Mouse (Mus musculus) forebrain, embryonic 15.5 days (tissue): ENCODE measurements around the gene H1foo. TPM values are rescaled to one million over a fixed set of nuclear protein-coding genes. Genes with fewer than 3 reads are reported as not detected.

Experiments used
- ATAC-seq: fragments of 200-750 bp; cut with Nextera tagmentation; replicated peaks from 2 replicates; pipeline ENCODE4 v1.8.0; 2017; ENCODE audit warnings: mild to moderate bottlenecking, moderate TSS enrichment, moderate library complexity
- H3K27ac ChIP-seq: fragments of 300-500 bp; sonication (generic); replicated peaks from 2 replicates; pipeline ENCODE4 v1.5.1; 2015; ENCODE audit warnings: mild to moderate bottlenecking, inconsistent platforms
- H3K27me3 ChIP-seq: fragments of 300-500 bp; sonication (generic); 2 replicates; pipeline ENCODE4 v1.6.1; 2015; ENCODE audit warnings: inconsistent platforms
- H3K36me3 ChIP-seq: fragments of 300-500 bp; sonication (generic); 2 replicates; pipeline ENCODE4 v1.6.1; 2015; ENCODE audit warnings: mild to moderate bottlenecking, inconsistent platforms
- H3K4me1 ChIP-seq: fragments of 300-500 bp; sonication (generic); 2 replicates; pipeline ENCODE4 v1.6.1; 2015; ENCODE audit warnings: inconsistent platforms
- H3K4me2 ChIP-seq: fragments of 300-500 bp; sonication (generic); replicated peaks from 2 replicates; pipeline ENCODE4 v1.6.1; 2015; ENCODE audit warnings: mild to moderate bottlenecking, inconsistent platforms
- H3K4me3 ChIP-seq: fragments of 300-500 bp; sonication (generic); 2 replicates; pipeline ENCODE4 v1.5.1; 2015; ENCODE audit warnings: mild to moderate bottlenecking, inconsistent platforms
- H3K9ac ChIP-seq: fragments of 300-500 bp; sonication (generic); replicated peaks from 2 replicates; pipeline ENCODE4 v1.6.1; 2015; ENCODE audit warnings: mild to moderate bottlenecking, inconsistent platforms
- H3K9me3 ChIP-seq: fragments of 300-500 bp; sonication (generic); 2 replicates; pipeline ENCODE4 v1.6.1; 2016; ENCODE audit warnings: inconsistent platforms
- WGBS: fragments of 180-500 bp; shearing (Covaris S2); methylation state at CpG from one replicate; pipeline ENCODE4 v1.1.7; 2015; ENCODE audit warnings: mixed read lengths; 5-methylcytosine and 5-hydroxymethylcytosine counted together
- polyA plus RNA-seq: library from polyadenylated mRNA; unstranded; fragments of >200 nt; fragmentation: Nextera tagmentation; extraction: Ambion mirVana; gene quantifications from 2 replicates; pipeline ENCODE4 v1.2.1, GENCODE M21; 2015

H1foo gene
- not detected in 2 replicates for polyA plus RNA-seq

- Histone ChIP-seq H3K9ac (no peak within 1 kb of the TSS), H3K4me1 (peaks cover 11% of the 10 kb centered on the region; the same call in 1 of the 2 replicates), H3K36me3 (no peaks in the 10 kb centered on the region), H3K27me3 (no peaks in the 10 kb centered on the region), H3K9me3 (no peaks in the 10 kb centered on the region), H3K27ac (no peak within 1 kb of the TSS), H3K4me2 (no peak within 1 kb of the TSS), H3K4me3 (no peak within 1 kb of the TSS)
- 76% methylated on average over 5 of the region's 5 CpGs for WGBS
- no peak for ATAC-seq
Measured at GRCm38 (mm10) chr6:115944638-115945037, at the start of gene H1foo. TSS of gene H1foo (plus strand) at chr6:115944938.

GRCm38 (mm10) chr6:115896346-115896745 is 48.4 kb upstream of the H1foo start:
- Histone ChIP-seq H3K27ac (no peak overlapping the region), H3K9ac (no peak overlapping the region), H3K4me3 (no peak overlapping the region), H3K9me3 (no peaks in the 10 kb centered on the region), H3K36me3 (no peaks in the 10 kb centered on the region), H3K4me1 (peaks cover 23% of the 10 kb centered on the region), H3K27me3 (no peaks in the 10 kb centered on the region), H3K4me2 (no peak overlapping the region)
- 23% methylated on average over 1 of the region's 1 CpGs for WGBS
- ATAC-seq, result no peak

GRCm38 (mm10) chr6:115897117-115897516 is 47.6 kb upstream of the H1foo start:
- Histone ChIP-seq H3K9ac (no peak overlapping the region), H3K4me3 (no peak overlapping the region), H3K27ac (no peak overlapping the region), H3K4me1 (peaks cover 19% of the 10 kb centered on the region), H3K36me3 (no peaks in the 10 kb centered on the region), H3K4me2 (no peak overlapping the region), H3K27me3 (no peaks in the 10 kb centered on the region), H3K9me3 (no peaks in the 10 kb centered on the region)
- ATAC-seq, result no peak
- 75% methylated on average over 4 of the region's 4 CpGs for WGBS

GRCm38 (mm10) chr6:115897926-115898520 is 46.7 kb upstream of the H1foo start:
- no peaks in the 10 kb centered on the region for H3K36me3 ChIP-seq
- no peak overlapping the region for H3K4me3 ChIP-seq
- peaks cover 13% of the 10 kb centered on the region; the same call in 1 of the 2 replicates for H3K4me1 ChIP-seq
- H3K27ac ChIP-seq, result no peak overlapping the region
- ATAC-seq, result no peak
- 82% methylated on average over 7 of the region's 7 CpGs for WGBS
- H3K27me3 ChIP-seq, result no peaks in the 10 kb centered on the region
- H3K9ac ChIP-seq, result no peak overlapping the region
- no peaks in the 10 kb centered on the region for H3K9me3 ChIP-seq
- H3K4me2 ChIP-seq, result no peak overlapping the region

GRCm38 (mm10) chr6:115901062-115901461 is 43.7 kb upstream of the H1foo start:
- Histone ChIP-seq H3K27me3 (no peaks in the 10 kb centered on the region), H3K4me3 (no peak overlapping the region), H3K36me3 (peaks cover 3% of the 10 kb centered on the region; the same call in 1 of the 2 replicates), H3K4me2 (no peak overlapping the region), H3K27ac (no peak overlapping the region; the same call in 1 of the 2 replicates), H3K9me3 (no peaks in the 10 kb centered on the region), H3K9ac (no peak overlapping the region), H3K4me1 (peaks cover 16% of the 10 kb centered on the region; the same call in 1 of the 2 replicates)
- WGBS, result 29% methylated on average over 3 of the region's 3 CpGs
- ATAC-seq, result peak; percentile 72; the same call in 1 of the 2 replicates

- no peak for ATAC-seq
- H3K4me2 ChIP-seq, result no peak overlapping the region
- H3K9me3 ChIP-seq, result no peaks in the 10 kb centered on the region
- 84% methylated on average over 8 of the region's 8 CpGs for WGBS
- H3K36me3 ChIP-seq, result peaks cover 3% of the 10 kb centered on the region; the same call in 1 of the 2 replicates
- no peak overlapping the region for H3K9ac ChIP-seq
- no peak overlapping the region for H3K4me3 ChIP-seq
- no peak overlapping the region for H3K27ac ChIP-seq
- no peaks in the 10 kb centered on the region for H3K27me3 ChIP-seq
- peaks cover 16% of the 10 kb centered on the region; the same call in 1 of the 2 replicates for H3K4me1 ChIP-seq
Measured at GRCm38 (mm10) chr6:115901489-115901931, 43.2 kb upstream of the H1foo start.

- ATAC-seq, result no peak
- peaks cover 3% of the 10 kb centered on the region; the same call in 1 of the 2 replicates for H3K36me3 ChIP-seq
- H3K27me3 ChIP-seq, result no peaks in the 10 kb centered on the region
- H3K4me1 ChIP-seq, result peaks cover 8% of the 10 kb centered on the region; the same call in 1 of the 2 replicates
- no peak overlapping the region for H3K9ac ChIP-seq
- H3K27ac ChIP-seq, result no peak overlapping the region
- H3K9me3 ChIP-seq, result no peaks in the 10 kb centered on the region
- no peak overlapping the region for H3K4me2 ChIP-seq
- WGBS, result 68% methylated on average over 3 of the region's 3 CpGs
- no peak overlapping the region for H3K4me3 ChIP-seq
Measured at GRCm38 (mm10) chr6:115902545-115902944, 42.2 kb upstream of the H1foo start.

- Histone ChIP-seq H3K36me3 (peaks cover 3% of the 10 kb centered on the region; the same call in 1 of the 2 replicates), H3K27me3 (no peaks in the 10 kb centered on the region), H3K9ac (no peak overlapping the region), H3K27ac (no peak overlapping the region), H3K4me3 (no peak overlapping the region), H3K9me3 (no peaks in the 10 kb centered on the region), H3K4me2 (no peak overlapping the region), H3K4me1 (peaks cover 8% of the 10 kb centered on the region; the same call in 1 of the 2 replicates)
- no peak for ATAC-seq
- WGBS, result 96% methylated on average over 6 of the region's 6 CpGs
Measured at GRCm38 (mm10) chr6:115905568-115905967, 39.2 kb upstream of the H1foo start.

- no peak overlapping the region for H3K4me3 ChIP-seq
- no peaks in the 10 kb centered on the region for H3K9me3 ChIP-seq
- H3K9ac ChIP-seq, result no peak overlapping the region
- H3K4me1 ChIP-seq, result peaks cover 5% of the 10 kb centered on the region; the same call in 1 of the 2 replicates
- WGBS, result 81% methylated on average over 1 of the region's 1 CpGs
- H3K27me3 ChIP-seq, result no peaks in the 10 kb centered on the region
- H3K4me2 ChIP-seq, result no peak overlapping the region
- no peak for ATAC-seq
- peaks cover 3% of the 10 kb centered on the region; the same call in 1 of the 2 replicates for H3K36me3 ChIP-seq
- no peak overlapping the region for H3K27ac ChIP-seq
Measured at GRCm38 (mm10) chr6:115906455-115906854, 38.3 kb upstream of the H1foo start.

GRCm38 (mm10) chr6:115906871-115907270 is 37.9 kb upstream of the H1foo start:
- H3K27me3 ChIP-seq, result no peaks in the 10 kb centered on the region
- ATAC-seq, result no peak
- WGBS, result 86% methylated on average over 2 of the region's 2 CpGs

GRCm38 (mm10) chr6:115908421-115908982 is 36.2 kb upstream of the H1foo start:
- Histone ChIP-seq H3K4me2 (no peak overlapping the region), H3K9ac (no peak overlapping the region), H3K9me3 (no peaks in the 10 kb centered on the region), H3K27me3 (no peaks in the 10 kb centered on the region), H3K4me3 (no peak overlapping the region), H3K4me1 (peaks cover 15% of the 10 kb centered on the region), H3K27ac (0 out of 2 replicates have a peak overlapping the region, but pooled peaks have one; percentile 9), H3K36me3 (peaks cover 3% of the 10 kb centered on the region; the same call in 1 of the 2 replicates)
- WGBS, result 50% methylated on average over 6 of the region's 6 CpGs
- ATAC-seq, result no peak

More at GRCm38 (mm10) chr6:115906871-115907270, 37.9 kb upstream of the H1foo start:
- H3K4me1 ChIP-seq, result 0 out of 2 replicates have a peak, but pooled peaks cover 3% of the 10 kb centered on the region
- no peaks in the 10 kb centered on the region for H3K9me3 ChIP-seq
- H3K36me3 ChIP-seq, result peaks cover 3% of the 10 kb centered on the region; the same call in 1 of the 2 replicates
- H3K27ac ChIP-seq, result no peak overlapping the region
- H3K9ac ChIP-seq, result no peak overlapping the region
- no peak overlapping the region for H3K4me2 ChIP-seq
- H3K4me3 ChIP-seq, result no peak overlapping the region

GRCm38 (mm10) chr6:115909052-115909451 is 35.7 kb upstream of the H1foo start:
- Histone ChIP-seq H3K4me1 (peaks cover 21% of the 10 kb centered on the region), H3K4me2 (no peak overlapping the region), H3K9ac (no peak overlapping the region), H3K36me3 (peaks cover 3% of the 10 kb centered on the region; the same call in 1 of the 2 replicates), H3K4me3 (no peak overlapping the region), H3K27me3 (no peaks in the 10 kb centered on the region), H3K9me3 (no peaks in the 10 kb centered on the region), H3K27ac (peak overlapping the region; percentile 55)
- no peak for ATAC-seq
- WGBS, result 56% methylated on average over 3 of the region's 3 CpGs
